Mouse (Mus musculus): ENCODE results near the gene Vcam1. TPM values are rescaled to one million over a fixed set of nuclear protein-coding genes. Genes with fewer than 3 reads are reported as not detected.

The Vcam1 gene
- 15.9 and 17.7 TPM in 2 replicates for polyA plus RNA-seq (2012; rRNA removed)

GRCm38 (mm10) chr3:116129259-116129738, at the start of gene Vcam1:
Gene Vcam1 (minus strand): TSS chr3:116129688.

Other genes with a start within 250 kb of the Vcam1 start
- gene Dph5, start 241.9 kb downstream of the Vcam1 start, polyA plus RNA-seq (2012; rRNA removed) = 14.8 and 15.5 TPM in 2 replicates
- 20.0 and 20.3 TPM in 2 replicates for gene Slc30a7, start 122.3 kb downstream of the Vcam1 start, polyA plus RNA-seq (2012; rRNA removed)
- gene Extl2, start 122.2 kb downstream of the Vcam1 start, polyA plus RNA-seq (2012; rRNA removed) = 13.9 and 19.3 TPM in 2 replicates
- 20.9 and 32.6 TPM in 2 replicates for gene Gpr88, start 123.8 kb upstream of the Vcam1 start, polyA plus RNA-seq (2012; rRNA removed)